Mouse (Mus musculus) lung, embryonic 15.5 days (tissue): ENCODE results near the gene Snx30. TPM values are rescaled to one million over a fixed set of nuclear protein-coding genes. Genes with fewer than 3 reads are reported as not detected.
A peak's percentile ranks its signal among the peaks of the same experiment; 100 is the strongest.

Source experiments
- ATAC-seq: fragments of 200-750 bp; cut with Nextera tagmentation; 2 replicates; pipeline ENCODE4 v1.8.0; 2017; ENCODE audit warnings: moderate number of reproducible peaks, borderline replicate concordance; ENCODE audit not compliant: low FRiP score, low TSS enrichment; ENCODE audit errors: extremely low read depth
- H3K27ac ChIP-seq: fragments of 300-500 bp; sonication (generic); 2 replicates; pipeline ENCODE4 v1.5.1; 2015; ENCODE audit warnings: moderate library complexity, mild to moderate bottlenecking, inconsistent platforms
- H3K27me3 ChIP-seq: fragments of 300-500 bp; sonication (generic); 2 replicates; pipeline ENCODE4 v1.6.1; 2015; ENCODE audit warnings: inconsistent platforms
- H3K36me3 ChIP-seq: fragments of 300-500 bp; sonication (generic); 2 replicates; pipeline ENCODE4 v1.6.1; 2015; ENCODE audit warnings: inconsistent platforms
- H3K4me1 ChIP-seq: fragments of 300-500 bp; sonication (generic); 2 replicates; pipeline ENCODE4 v1.6.1; 2015; ENCODE audit warnings: inconsistent platforms
- H3K4me2 ChIP-seq: fragments of 300-500 bp; sonication (generic); 2 replicates; pipeline ENCODE4 v1.6.1; 2015; ENCODE audit warnings: inconsistent platforms, mild to moderate bottlenecking, moderate library complexity
- H3K4me3 ChIP-seq: fragments of 300-500 bp; sonication (generic); 2 replicates; pipeline ENCODE4 v1.5.1; 2015; ENCODE audit warnings: mild to moderate bottlenecking, inconsistent platforms
- H3K9ac ChIP-seq: fragments of 300-500 bp; sonication (generic); 2 replicates; pipeline ENCODE4 v1.6.1; 2015; ENCODE audit warnings: inconsistent platforms
- H3K9me3 ChIP-seq: fragments of 300-500 bp; sonication (generic); 2 replicates; pipeline ENCODE4 v1.6.1; 2016; ENCODE audit warnings: inconsistent platforms
- WGBS: fragments of 180-500 bp; shearing (Covaris S2); methylation state at CpG from one replicate; pipeline ENCODE4 v1.1.7; 2015; 5-methylcytosine and 5-hydroxymethylcytosine counted together
- polyA plus RNA-seq: library from polyadenylated mRNA; unstranded; fragments of >200 nt; fragmentation: Nextera tagmentation; extraction: Ambion mirVana; gene quantifications from 2 replicates; pipeline ENCODE4 v1.2.1, GENCODE M21; 2015

Snx30 gene
- polyA plus RNA-seq, 1 experiment from 2014 or later, result 10.0 TPM

DNA sequence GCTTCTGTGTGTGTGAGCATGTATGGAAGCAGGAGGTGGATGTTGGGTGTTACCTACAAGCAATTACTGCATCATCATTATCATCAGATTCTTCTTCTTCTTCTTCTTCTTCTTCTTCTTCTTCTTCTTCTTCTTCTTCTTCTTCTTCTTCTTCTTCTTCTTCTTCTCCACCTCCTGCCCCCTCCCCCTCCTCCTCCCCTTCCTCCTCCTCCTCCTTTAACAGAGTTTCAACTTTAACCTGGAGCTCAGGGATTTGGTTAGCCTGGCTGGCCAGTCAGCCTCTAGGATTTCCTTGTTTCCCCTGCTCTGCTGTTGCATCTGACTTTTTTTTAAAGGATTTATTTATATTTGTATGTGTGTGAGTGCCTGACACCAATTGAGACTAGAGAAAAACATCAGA lies 4.2 kb upstream of the Snx30 start, which contains the start of gene Inip:
Gene Inip, minus strand, starts transcription at position 101 of the 400 bp plus-strand sequence.
- Histone ChIP-seq H3K27me3 (no peaks in the 10 kb centered on the region), H3K4me2 (no peak within 1 kb of the TSS), H3K36me3 (no peaks in the 10 kb centered on the region), H3K27ac (no peak within 1 kb of the TSS), H3K4me1 (0 out of 2 replicates have a peak, but pooled peaks cover 4% of the 10 kb centered on the region), H3K4me3 (no peak within 1 kb of the TSS), H3K9me3 (no peaks in the 10 kb centered on the region), H3K9ac (no peak within 1 kb of the TSS)
- no peak for ATAC-seq

DNA sequence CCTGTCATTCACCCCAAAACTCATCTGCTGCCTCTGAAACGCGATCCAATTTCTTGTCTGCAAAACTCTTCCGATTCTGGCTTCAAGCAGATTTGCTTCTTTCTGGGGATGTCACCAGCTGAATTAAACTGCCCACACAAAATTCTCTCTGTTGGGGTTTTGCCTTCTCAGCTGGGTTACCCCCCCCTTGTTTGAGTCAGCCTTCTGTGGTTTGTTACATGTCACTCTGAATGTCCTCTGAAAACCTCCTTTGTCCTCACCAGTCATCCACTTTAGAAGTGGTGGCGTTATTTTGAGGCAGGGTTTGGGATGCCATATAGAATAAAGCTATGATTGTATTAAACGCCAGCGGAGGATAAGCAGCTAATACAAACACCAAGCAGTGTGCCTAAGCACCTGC lies 3.5 kb upstream of the Snx30 start:
- WGBS, result 79% methylated on average over 6 of the region's 6 CpGs
- no peak overlapping the region for H3K4me2 ChIP-seq
- no peak overlapping the region for H3K4me3 ChIP-seq
- no peak for ATAC-seq
- 0 out of 2 replicates have a peak, but pooled peaks cover 4% of the 10 kb centered on the region for H3K4me1 ChIP-seq
- H3K36me3 ChIP-seq, result no peaks in the 10 kb centered on the region
- H3K27me3 ChIP-seq, result no peaks in the 10 kb centered on the region
- no peak overlapping the region for H3K27ac ChIP-seq
- H3K9ac ChIP-seq, result no peak overlapping the region
- H3K9me3 ChIP-seq, result no peaks in the 10 kb centered on the region

DNA sequence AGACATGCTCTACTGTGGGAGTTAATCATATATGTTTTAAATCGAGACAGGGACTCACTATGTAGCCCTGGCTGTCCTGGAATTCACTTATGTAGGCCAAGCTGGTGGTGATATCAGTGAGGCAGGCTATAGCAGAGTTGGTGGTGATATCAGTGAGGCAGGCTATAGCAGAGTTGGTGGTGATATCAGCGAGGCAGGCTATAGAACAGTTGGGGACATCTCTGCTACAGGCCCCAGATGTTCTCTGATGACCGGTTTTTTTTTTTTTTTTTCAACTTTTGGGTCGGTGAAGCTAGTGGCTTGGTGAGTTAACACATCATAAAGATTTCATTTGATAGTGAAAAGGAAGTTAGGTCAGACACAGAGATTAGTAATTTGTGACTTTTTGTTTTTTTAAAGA lies 2.8 kb upstream of the Snx30 start:
- no peaks in the 10 kb centered on the region for H3K36me3 ChIP-seq
- H3K27ac ChIP-seq, result no peak overlapping the region
- no peak for ATAC-seq
- H3K4me3 ChIP-seq, result no peak overlapping the region
- 42% methylated on average over 4 of the region's 4 CpGs for WGBS
- H3K4me2 ChIP-seq, result no peak overlapping the region
- H3K27me3 ChIP-seq, result no peaks in the 10 kb centered on the region
- H3K4me1 ChIP-seq, result peaks cover 8% of the 10 kb centered on the region; the same call in 1 of the 2 replicates
- no peaks in the 10 kb centered on the region for H3K9me3 ChIP-seq
- no peak overlapping the region for H3K9ac ChIP-seq

DNA sequence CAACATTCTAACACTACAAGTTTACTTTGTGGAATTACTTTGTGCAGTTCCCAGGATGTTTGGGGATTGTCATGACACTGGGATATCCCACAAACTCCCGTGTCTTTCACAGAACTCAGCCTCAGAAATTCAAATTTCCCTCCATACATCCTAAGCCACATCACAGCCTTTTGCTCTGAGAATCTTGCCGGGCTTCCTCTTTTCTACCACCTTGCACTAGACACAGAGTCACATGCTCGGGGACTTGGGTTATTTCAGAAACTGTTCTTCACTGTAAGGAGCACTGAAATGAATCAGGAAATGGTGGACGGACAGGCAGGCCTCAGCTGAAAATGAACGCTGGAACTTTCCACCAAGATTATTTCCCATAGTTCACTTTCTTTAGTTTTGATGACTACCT lies 2.3 kb upstream of the Snx30 start:
- WGBS, result 81% methylated on average over 5 of the region's 5 CpGs
- Histone ChIP-seq H3K27me3 (no peaks in the 10 kb centered on the region), H3K9me3 (no peaks in the 10 kb centered on the region), H3K4me2 (no peak overlapping the region), H3K4me1 (peaks cover 9% of the 10 kb centered on the region; the same call in 1 of the 2 replicates), H3K9ac (no peak overlapping the region), H3K36me3 (no peaks in the 10 kb centered on the region), H3K27ac (no peak overlapping the region), H3K4me3 (no peak overlapping the region)
- ATAC-seq, result no peak

DNA sequence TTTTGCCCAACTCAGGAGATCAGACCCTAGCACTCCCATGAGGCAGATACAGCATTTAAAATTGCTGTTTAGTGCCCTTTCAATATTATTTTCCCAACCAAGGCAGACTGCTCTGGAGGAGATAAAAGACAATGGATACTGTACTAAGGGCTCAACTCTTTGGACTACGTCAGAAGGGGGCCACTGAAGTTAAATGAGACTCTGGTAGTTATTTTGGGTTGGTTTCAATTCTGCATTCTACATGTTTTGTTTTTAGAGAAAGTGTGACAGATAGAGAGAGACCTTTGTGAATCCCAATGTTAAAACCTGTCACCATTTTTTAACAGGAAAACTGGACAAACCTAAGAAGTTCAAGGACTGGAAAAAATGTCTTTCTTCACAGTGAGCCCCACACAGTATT lies 886 bp upstream of the Snx30 start:
- H3K27ac ChIP-seq, result no peak overlapping the region

DNA sequence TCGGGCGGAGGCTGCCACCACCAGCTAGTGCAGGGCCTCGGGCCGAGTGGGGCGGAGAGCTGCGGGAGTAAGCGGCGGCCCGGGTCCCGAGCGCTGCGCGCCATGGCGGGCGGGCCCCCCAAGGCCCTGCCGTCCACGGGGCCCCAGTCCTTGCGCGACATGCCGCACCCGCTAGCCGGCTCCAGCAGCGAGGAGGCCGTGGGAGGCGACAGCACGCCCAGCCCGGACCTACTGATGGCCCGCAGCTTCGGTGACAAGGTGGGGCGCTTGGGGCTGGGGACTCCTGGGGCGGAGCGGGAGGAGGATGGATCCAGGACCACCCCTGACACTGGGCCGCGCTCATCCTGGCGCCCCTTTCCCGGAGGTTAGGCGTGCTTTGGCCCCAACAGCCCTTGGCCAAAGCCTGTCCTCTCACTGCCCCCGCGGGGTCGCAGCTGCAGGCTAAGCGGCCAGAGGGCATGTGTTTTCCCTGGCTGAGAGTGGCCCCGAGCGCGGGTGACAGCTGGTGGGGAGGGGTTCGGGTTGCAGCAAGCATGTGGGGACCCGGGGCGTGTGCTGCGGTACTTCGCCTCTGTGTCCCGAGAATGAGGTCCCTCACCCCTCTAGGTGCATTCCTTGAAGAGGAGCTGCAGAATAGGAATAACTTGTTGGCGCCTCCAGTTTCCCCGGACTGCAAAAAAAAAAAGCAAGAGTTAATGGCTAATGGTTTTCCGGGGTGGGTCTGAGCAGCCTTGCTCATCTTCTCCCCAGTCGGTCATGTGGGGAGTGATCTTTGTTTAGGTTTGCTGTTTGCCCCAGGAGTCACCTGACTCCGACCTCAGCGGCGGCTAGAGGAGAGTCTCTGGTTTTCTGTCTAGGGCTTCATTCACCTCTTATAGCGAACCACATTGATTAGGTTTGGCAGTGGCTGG lies 583 bp downstream of the Snx30 start:
- peak overlapping the region; percentile 79 for H3K9ac ChIP-seq
- WGBS, result under 1% methylated on average over 58 of the region's 58 CpGs
- peak; percentile 71 for ATAC-seq
- peak overlapping the region; percentile 78 for H3K4me3 ChIP-seq
- no peaks in the 10 kb centered on the region for H3K36me3 ChIP-seq
- peak overlapping the region; percentile 62; the same call in 1 of the 2 replicates for H3K27ac ChIP-seq
- H3K9me3 ChIP-seq, result no peaks in the 10 kb centered on the region
- peaks cover 9% of the 10 kb centered on the region; the same call in 1 of the 2 replicates for H3K4me1 ChIP-seq
- H3K4me2 ChIP-seq, result peak overlapping the region; percentile 94
- no peaks in the 10 kb centered on the region for H3K27me3 ChIP-seq

More for the DNA sequence above, 886 bp upstream of the Snx30 start:
- Histone ChIP-seq H3K9ac (peak overlapping the region; percentile 31), H3K27me3 (no peaks in the 10 kb centered on the region), H3K4me3 (peak overlapping the region; percentile 78), H3K4me2 (peak overlapping the region; percentile 94), H3K9me3 (no peaks in the 10 kb centered on the region), H3K36me3 (no peaks in the 10 kb centered on the region), H3K4me1 (peaks cover 9% of the 10 kb centered on the region; the same call in 1 of the 2 replicates)
- ATAC-seq, result no peak
- WGBS, result 70% methylated on average over 1 of the region's 1 CpGs

DNA sequence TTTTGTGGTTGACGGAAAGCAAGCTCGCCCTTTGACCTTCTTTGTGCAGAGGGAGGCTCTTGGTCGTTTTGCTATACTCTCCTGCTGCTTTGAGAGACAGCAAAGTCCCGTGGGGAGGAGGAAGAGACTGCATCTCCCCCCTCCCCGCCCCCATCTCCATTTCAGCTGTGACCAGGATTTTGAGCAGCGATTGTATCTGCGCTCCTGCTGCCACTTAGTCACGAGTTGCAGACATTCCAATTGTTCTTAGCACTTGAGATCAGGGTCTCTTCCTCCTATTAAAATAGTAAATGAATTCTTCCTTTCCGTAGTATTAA lies 1.2 kb downstream of the Snx30 start:
- Histone ChIP-seq H3K4me3 (peak overlapping the region; percentile 78), H3K36me3 (no peaks in the 10 kb centered on the region), H3K27ac (no peak overlapping the region), H3K9me3 (no peaks in the 10 kb centered on the region), H3K4me1 (peaks cover 9% of the 10 kb centered on the region; the same call in 1 of the 2 replicates), H3K9ac (peak overlapping the region; percentile 79; the same call in 1 of the 2 replicates), H3K27me3 (no peaks in the 10 kb centered on the region), H3K4me2 (peak overlapping the region; percentile 94)
- no peak for ATAC-seq
- WGBS, result 6% methylated on average over 9 of the region's 9 CpGs

DNA sequence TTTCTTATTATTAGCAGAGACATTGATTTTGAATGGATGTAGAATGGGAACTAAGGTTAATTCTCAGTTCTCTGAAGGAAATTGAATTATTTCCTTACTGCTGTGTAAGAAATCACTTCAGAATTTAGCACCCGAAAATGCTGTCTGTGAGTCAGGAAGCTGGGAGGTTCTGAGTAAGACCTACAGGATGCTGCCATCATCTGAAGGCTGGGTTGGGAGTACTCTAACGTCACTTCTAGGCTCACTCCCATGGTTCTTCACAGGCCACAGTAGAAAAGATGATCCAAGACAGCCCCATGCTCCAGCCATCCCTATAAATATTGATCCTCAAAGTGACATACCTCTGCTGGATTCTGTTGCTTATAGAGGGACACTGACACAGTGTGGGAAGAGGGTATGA lies 1.9 kb downstream of the Snx30 start:
- Histone ChIP-seq H3K4me2 (peak overlapping the region; percentile 94), H3K27me3 (no peaks in the 10 kb centered on the region), H3K9ac (no peak overlapping the region), H3K36me3 (no peaks in the 10 kb centered on the region), H3K4me1 (peaks cover 9% of the 10 kb centered on the region; the same call in 1 of the 2 replicates), H3K9me3 (no peaks in the 10 kb centered on the region), H3K27ac (no peak overlapping the region), H3K4me3 (no peak overlapping the region)
- 72% methylated on average over 2 of the region's 2 CpGs for WGBS
- ATAC-seq, result no peak

DNA sequence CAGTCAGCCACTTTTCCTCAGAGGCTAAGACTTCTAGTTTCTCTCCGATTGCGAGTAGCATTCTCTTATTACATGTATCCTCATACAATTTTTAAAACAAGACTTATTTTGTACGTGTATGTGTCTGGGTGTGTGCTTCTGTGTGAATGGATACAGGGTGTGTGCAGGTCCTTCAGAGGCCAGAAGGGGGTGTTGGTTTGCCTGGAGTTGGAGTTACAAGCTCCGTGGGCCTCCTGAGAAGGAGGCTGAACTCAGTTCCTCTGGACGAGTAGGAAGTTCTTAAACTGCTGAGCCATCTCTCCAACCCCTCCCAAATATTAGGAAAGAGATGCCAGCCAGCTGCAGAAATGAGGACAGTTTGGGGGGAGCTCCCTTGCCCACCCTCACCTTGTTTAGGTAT lies 2.8 kb downstream of the Snx30 start:
- H3K27me3 ChIP-seq, result no peaks in the 10 kb centered on the region

DNA sequence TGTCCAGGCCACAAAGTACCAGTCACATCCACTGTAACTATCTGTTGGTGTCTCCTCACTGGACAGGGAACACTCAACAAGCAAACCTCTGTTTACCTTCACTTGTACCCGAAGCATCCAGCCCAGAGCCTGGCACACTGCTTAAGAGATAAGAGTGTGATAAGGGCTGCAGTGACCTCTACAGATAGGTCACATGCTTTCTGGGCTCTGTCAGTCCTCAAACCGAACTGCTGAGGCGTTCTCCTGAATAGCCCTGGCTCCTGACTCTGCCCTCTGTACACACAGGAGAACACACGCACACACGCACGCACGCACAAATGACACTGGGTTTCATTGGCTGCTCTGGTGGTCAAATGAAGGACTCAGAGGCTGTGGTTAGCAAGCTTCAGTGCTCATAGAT lies 8.5 kb downstream of the Snx30 start:
- ATAC-seq, result no peak
- no peak overlapping the region for H3K27ac ChIP-seq

More for the DNA sequence above, 2.8 kb downstream of the Snx30 start:
- no peak overlapping the region for H3K4me3 ChIP-seq
- H3K36me3 ChIP-seq, result no peaks in the 10 kb centered on the region
- no peak overlapping the region for H3K9ac ChIP-seq
- no peak overlapping the region for H3K27ac ChIP-seq
- 76% methylated on average over 5 of the region's 5 CpGs for WGBS
- ATAC-seq, result no peak
- H3K9me3 ChIP-seq, result no peaks in the 10 kb centered on the region
- H3K4me2 ChIP-seq, result no peak overlapping the region
- H3K4me1 ChIP-seq, result peaks cover 9% of the 10 kb centered on the region; the same call in 1 of the 2 replicates

DNA sequence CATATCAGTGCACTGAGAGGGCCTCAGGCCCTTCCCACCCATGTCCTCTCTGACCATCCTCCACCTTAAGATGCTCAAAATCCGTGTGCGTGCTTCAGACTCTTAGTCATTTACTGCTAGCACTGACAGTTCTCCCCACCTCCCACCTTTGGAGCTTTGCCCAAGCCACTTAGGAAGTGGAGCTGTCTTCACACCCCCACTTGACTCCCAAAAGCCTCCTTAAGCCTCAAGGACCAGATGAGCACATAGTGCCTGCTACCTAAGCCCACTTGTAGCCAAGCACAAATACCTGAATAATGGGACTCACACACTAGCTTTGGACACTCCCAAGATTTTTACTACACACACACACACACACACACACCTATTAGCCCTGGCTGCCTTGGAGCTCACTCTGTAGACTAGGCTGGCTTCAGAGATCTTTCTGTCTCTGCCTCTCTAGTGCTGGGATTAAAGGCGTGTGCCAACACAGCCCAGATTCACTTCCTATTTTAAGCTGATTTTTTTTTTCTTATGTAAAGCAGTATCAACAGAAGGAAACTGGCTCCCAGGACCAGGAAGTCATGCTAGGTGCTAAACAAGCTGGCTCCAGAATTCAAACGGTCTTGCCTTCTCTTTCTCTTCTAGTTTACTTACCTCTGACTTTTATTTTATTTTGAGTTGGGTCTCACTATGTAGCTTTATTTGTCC lies 9.6 kb downstream of the Snx30 start:
- Histone ChIP-seq H3K27me3 (no peaks in the 10 kb centered on the region), H3K9me3 (no peaks in the 10 kb centered on the region), H3K4me1 (peaks cover 56% of the 10 kb centered on the region), H3K36me3 (no peaks in the 10 kb centered on the region), H3K27ac (peak overlapping the region; percentile 39), H3K4me2 (0 out of 2 replicates have a peak overlapping the region, but pooled peaks have one; percentile 6), H3K4me3 (no peak overlapping the region), H3K9ac (no peak overlapping the region)
- WGBS, result 52% methylated on average over 4 of the region's 4 CpGs
- ATAC-seq, result peak; percentile 71

More for the DNA sequence above, 8.5 kb downstream of the Snx30 start:
- 33% methylated on average over 7 of the region's 7 CpGs for WGBS
- H3K36me3 ChIP-seq, result no peaks in the 10 kb centered on the region
- peaks cover 46% of the 10 kb centered on the region for H3K4me1 ChIP-seq
- H3K27me3 ChIP-seq, result no peaks in the 10 kb centered on the region
- H3K9me3 ChIP-seq, result no peaks in the 10 kb centered on the region
- H3K4me2 ChIP-seq, result no peak overlapping the region
- H3K9ac ChIP-seq, result no peak overlapping the region
- H3K4me3 ChIP-seq, result no peak overlapping the region

DNA sequence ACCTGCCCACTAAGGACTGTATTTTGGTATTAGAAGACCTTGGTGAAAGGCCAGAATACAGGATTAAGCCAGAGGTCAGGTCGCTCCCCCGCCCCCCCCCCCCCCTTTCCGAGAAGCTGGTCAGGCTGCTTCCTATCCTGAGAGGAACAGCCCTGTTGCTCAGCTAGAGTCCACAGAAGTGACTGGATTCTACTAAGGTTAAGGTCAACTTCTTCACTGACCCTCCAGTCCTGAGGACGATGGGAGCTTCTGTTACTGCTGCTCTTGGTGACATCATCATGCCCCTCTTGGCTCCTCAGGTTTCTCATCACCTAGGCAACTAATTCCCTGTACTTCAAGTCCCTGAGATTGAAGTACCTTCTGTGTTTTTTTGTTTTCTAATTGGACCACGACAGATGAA lies 10.4 kb downstream of the Snx30 start:
- no peaks in the 10 kb centered on the region for H3K27me3 ChIP-seq
- ATAC-seq, result no peak
- WGBS, result 42% methylated on average over 5 of the region's 5 CpGs
- no peak overlapping the region for H3K4me3 ChIP-seq
- no peaks in the 10 kb centered on the region for H3K9me3 ChIP-seq
- peak overlapping the region; percentile 6; the same call in 1 of the 2 replicates for H3K4me2 ChIP-seq
- peak overlapping the region; percentile 39 for H3K27ac ChIP-seq
- no peak overlapping the region for H3K9ac ChIP-seq
- no peaks in the 10 kb centered on the region for H3K36me3 ChIP-seq
- H3K4me1 ChIP-seq, result peaks cover 56% of the 10 kb centered on the region
